Mouse (Mus musculus) CH12.LX (cell line): ENCODE measurements around the gene Rspry1. TPM values are rescaled to one million over a fixed set of nuclear protein-coding genes. Genes with fewer than 3 reads are reported as not detected.
A peak's percentile ranks its signal among the peaks of the same experiment; 100 is the strongest.

Experiments
- DNase-seq: peaks from one replicate; pipeline ENCODE4 v3.0.0-alpha.2; 2013; ENCODE audit errors: extremely low read depth
- H3K27ac ChIP-seq: 2 replicates; pipeline ENCODE4 v1.5.1; 2012; ENCODE audit warnings: low read depth, mild to moderate bottlenecking, control low read depth, moderate library complexity; ENCODE audit not compliant: insufficient read depth
- H3K27me3 ChIP-seq: replicated peaks from 2 replicates; pipeline ENCODE3; 2012; ENCODE audit warnings: inconsistent platforms
- H3K36me3 ChIP-seq, 2 experiments: replicated peaks in 1 of 2; 2 replicates each; pipeline versions ENCODE3 to v1.6.1; 2012; ENCODE audit warnings: inconsistent platforms in 1 of 2, low read length in 1 of 2, mild to moderate bottlenecking in 1 of 2, mixed read lengths in 1 of 2, moderate library complexity in 1 of 2; ENCODE audit not compliant: control insufficient read depth in 1 of 2, insufficient read depth in 1 of 2
- H3K4me1 ChIP-seq, 2 experiments: 2 replicates each; pipeline ENCODE4 v1.6.1; 2012; ENCODE audit warnings: inconsistent platforms in 1 of 2, moderate library complexity in 1 of 2; ENCODE audit not compliant: insufficient read depth in 2 of 2, control insufficient read depth in 1 of 2
- H3K4me2 ChIP-seq: 2 replicates; pipeline ENCODE4 v1.6.1; 2012; ENCODE audit warnings: low read depth, mild to moderate bottlenecking, control low read depth; ENCODE audit not compliant: poor library complexity, insufficient read depth, severe bottlenecking
- H3K4me3 ChIP-seq, 3 experiments: fragments of 150-350 bp in 1 of 3; sonication (generic) in 1 of 3; replicated peaks in 1 of 3; 2 replicates each; pipeline versions ENCODE3 to v1.5.1; 2011 to 2012; ENCODE audit warnings: low read depth in 2 of 3, low read length in 2 of 3, mild to moderate bottlenecking in 2 of 3, moderate library complexity in 2 of 3, control low read depth in 1 of 3, improper control_type of control experiment in 1 of 3, inconsistent platforms in 1 of 3, mixed read lengths in 1 of 3; ENCODE audit not compliant: poor library complexity in 1 of 3
- H3K79me2 ChIP-seq: replicated peaks from 2 replicates; pipeline ENCODE4 v1.6.1; 2012; ENCODE audit warnings: mild to moderate bottlenecking, moderate library complexity; ENCODE audit not compliant: control insufficient read depth, poor library complexity, insufficient read depth, severe bottlenecking; ENCODE audit errors: extremely low read depth
- H3K9ac ChIP-seq: 2 replicates; pipeline ENCODE4 v1.6.1; 2012; ENCODE audit warnings: low read depth, mild to moderate bottlenecking, control low read depth, moderate library complexity; ENCODE audit not compliant: insufficient read depth
- H3K9me3 ChIP-seq: replicated peaks from 2 replicates; pipeline ENCODE3; 2012; ENCODE audit warnings: low read length, inconsistent platforms, mixed read lengths
- CHD2 ChIP-seq: IDR thresholded peaks from 2 replicates; pipeline ENCODE4 v1.6.1; 2011; ENCODE audit warnings: low read length, improper control_type of control experiment
- CTCF ChIP-seq, 2 experiments: IDR thresholded peaks in 1 of 2; conservative IDR thresholded peaks in 1 of 2; 2 replicates each; pipeline ENCODE4 v1.5.1; 2011 to 2012; ENCODE audit warnings: low read depth in 2 of 2, low read length in 2 of 2, improper control_type of control experiment in 1 of 2, inconsistent platforms in 1 of 2, mild to moderate bottlenecking in 1 of 2, moderate library complexity in 1 of 2
- E2F4 ChIP-seq: IDR thresholded peaks from 2 replicates; pipeline ENCODE4 v1.6.1; 2011; ENCODE audit warnings: low read depth, low read length, improper control_type of control experiment; ENCODE audit not compliant: insufficient replicate concordance
- ETS1 ChIP-seq: conservative IDR thresholded peaks from 2 replicates; pipeline ENCODE4 v1.6.1; 2012; ENCODE audit warnings: low read depth, mild to moderate bottlenecking, inconsistent platforms, low read length, improper control_type of control experiment, moderate library complexity
- GABPA ChIP-seq: IDR thresholded peaks from 2 replicates; pipeline ENCODE4 v1.6.1; 2012; ENCODE audit warnings: low read depth, low read length, improper control_type of control experiment, inconsistent platforms; ENCODE audit not compliant: insufficient replicate concordance
- JUN ChIP-seq: IDR thresholded peaks from 2 replicates; pipeline ENCODE4 v1.6.1; 2011; ENCODE audit warnings: low read depth, mild to moderate bottlenecking, low read length, improper control_type of control experiment, moderate library complexity; ENCODE audit not compliant: insufficient read depth
- JUND ChIP-seq: conservative IDR thresholded peaks from 2 replicates; pipeline ENCODE4 v1.6.1; 2011; ENCODE audit warnings: low read depth, low read length, improper control_type of control experiment
- KAT2A ChIP-seq: IDR thresholded peaks from 2 replicates; pipeline ENCODE4 v1.6.1; 2012; ENCODE audit warnings: low read length, improper control_type of control experiment, inconsistent platforms; ENCODE audit not compliant: insufficient replicate concordance
- MAX ChIP-seq: IDR thresholded peaks from 2 replicates; pipeline ENCODE4 v1.6.1; 2011; ENCODE audit warnings: low read length, improper control_type of control experiment
- MYC ChIP-seq: IDR thresholded peaks from 2 replicates; pipeline ENCODE4 v1.6.1; 2011; ENCODE audit warnings: low read depth, mild to moderate bottlenecking, improper control_type of control experiment, low read length
- NELFE ChIP-seq: IDR thresholded peaks from 2 replicates; pipeline ENCODE4 v1.6.1; 2011; ENCODE audit warnings: low read depth, low read length, improper control_type of control experiment
- NRF1 ChIP-seq: IDR thresholded peaks from 2 replicates; pipeline ENCODE4 v1.6.1; 2014; ENCODE audit warnings: low read depth, mild to moderate bottlenecking, inconsistent platforms, low read length, improper control_type of control experiment, moderate library complexity
- PAX5 ChIP-seq: IDR thresholded peaks from 2 replicates; pipeline ENCODE4 v1.6.1; 2012; ENCODE audit warnings: low read length, inconsistent platforms, mixed read lengths
- POLR2A ChIP-seq: IDR thresholded peaks from 2 replicates; pipeline ENCODE4 v1.6.1; 2011; ENCODE audit warnings: low read depth, mild to moderate bottlenecking, improper control_type of control experiment, low read length
- POLR2AphosphoS2 ChIP-seq: IDR thresholded peaks from 2 replicates; pipeline ENCODE4 v1.6.1; 2011; ENCODE audit warnings: low read depth, low read length, improper control_type of control experiment
- RAD21 ChIP-seq: IDR thresholded peaks from 2 replicates; pipeline ENCODE4 v1.6.1; 2011; ENCODE audit warnings: low read depth, mild to moderate bottlenecking, low read length, improper control_type of control experiment, moderate library complexity
- SMC3 ChIP-seq: IDR thresholded peaks from 2 replicates; pipeline ENCODE4 v1.6.1; 2011; ENCODE audit warnings: low read depth, low read length, improper control_type of control experiment
- TBP ChIP-seq: conservative IDR thresholded peaks from 2 replicates; pipeline ENCODE4 v1.6.1; 2011; ENCODE audit warnings: low read depth, low read length, improper control_type of control experiment
- TCF12 ChIP-seq: IDR thresholded peaks from 2 replicates; pipeline ENCODE4 v1.6.1; 2014; ENCODE audit warnings: low read depth, mild to moderate bottlenecking, inconsistent platforms, low read length, improper control_type of control experiment
- USF1 ChIP-seq: IDR thresholded peaks from 2 replicates; pipeline ENCODE4 v1.6.1; 2014; ENCODE audit warnings: low read depth, mild to moderate bottlenecking, inconsistent platforms, low read length, improper control_type of control experiment
- USF2 ChIP-seq: conservative IDR thresholded peaks from 2 replicates; pipeline ENCODE4 v1.6.1; 2011; ENCODE audit warnings: low read depth, low read length, improper control_type of control experiment
- ZC3H11A ChIP-seq: IDR thresholded peaks from 2 replicates; pipeline ENCODE4 v1.6.1; 2012; ENCODE audit warnings: low read depth, mild to moderate bottlenecking, inconsistent platforms, low read length, improper control_type of control experiment
- ZMIZ1 ChIP-seq: IDR thresholded peaks from 2 replicates; pipeline ENCODE4 v1.6.1; 2012; ENCODE audit warnings: low read depth, mild to moderate bottlenecking, inconsistent platforms, low read length, improper control_type of control experiment
- ZNF384 ChIP-seq: IDR thresholded peaks from 2 replicates; pipeline ENCODE4 v1.6.1; 2012; ENCODE audit warnings: low read depth, low read length, improper control_type of control experiment, inconsistent platforms
- dilution Hi-C: fragments of 300-500 bp; cut with MboI; formaldehyde crosslinking; loops from 2 replicates; pipeline ENCODE4 v1.14.3; 2020; ENCODE audit warnings: low sequenced_read_pairs; ENCODE audit not compliant: extremely low pct_unique_long_range_greater_than_20kb, extremely low pct_ligation_motif_present
- in situ Hi-C: fragments of 300-500 bp; cut with MboI; formaldehyde crosslinking; loops from 3 replicates; pipeline ENCODE4 v1.14.3; 2019; ENCODE audit warnings: low sequenced_read_pairs, low pct_ligation_motif_present, low pct_unique_long_range_greater_than_20kb, mixed read lengths
- polyA plus RNA-seq: library from polyadenylated mRNA; unstranded; fragments of >175 nt; gene quantifications from 2 replicates; pipeline ENCODE4 v1.2.1, GENCODE M21; 2012; ENCODE audit warnings: low read depth; ENCODE audit not compliant: insufficient read length
- total RNA-seq, 2 experiments: library from RNA; depleted of rRNA; stranded (reverse); fragments of 300-350 nt in 1 of 2; fragments of >200 nt in 1 of 2; gene quantifications; 2 replicates each; pipeline ENCODE4 v1.2.3; 2012 to 2014

The Rspry1 gene
- total and polyA plus RNA-seq, 3 experiments, result 13.4 to 23.5 (median 18.0) TPM

- Histone ChIP-seq H3K9me3 (no peaks in the 10 kb centered on the region), H3K9ac (no peak overlapping the region), H3K36me3 (peaks cover 27 to 71% of the 10 kb centered on the region in 2 experiments), H3K27me3 (no peaks in the 10 kb centered on the region), H3K4me1 (no peaks in the 10 kb centered on the region), H3K4me3 (no peak overlapping the region), H3K27ac (no peak overlapping the region), H3K79me2 (peaks cover 22% of the 10 kb centered on the region), H3K4me2 (no peak overlapping the region)
- dilution Hi-C loops, result no loop called here
- TF ChIP-seq KAT2A (no peak), JUND (no peak)
- DNase-seq, result no peak
- in situ Hi-C loops, result loop anchor here (10.0 kb wide), 1 partner anchor 103 kb away; the partner anchor contains the start of gene Pllp
These were observed 10.0 kb upstream of the Rspry1 start for GRCm38 (mm10) chr8:94591691-94592090.

- Histone ChIP-seq H3K36me3 (peaks cover 11 to 58% of the 10 kb centered on the region in 2 experiments), H3K4me3 (no peak overlapping the region), H3K27me3 (no peaks in the 10 kb centered on the region), H3K4me1 (peaks cover 0 to 8% of the 10 kb centered on the region in 2 experiments; a peak in 1 of 4 replicates), H3K9me3 (no peaks in the 10 kb centered on the region), H3K4me2 (no peak overlapping the region), H3K27ac (no peak overlapping the region), H3K9ac (no peak overlapping the region), H3K79me2 (peaks cover 45% of the 10 kb centered on the region)
- in situ Hi-C loops (loop anchor here (10.0 kb wide), 1 partner anchor 101 kb away; the partner anchor contains the start of gene Pllp), dilution Hi-C loops (no loop called here)
- DNase-seq, result peak; percentile 12
- TF ChIP-seq CTCF (conservative IDR thresholded peaks at IDR 0.05 in 1 of 2, IDR thresholded peaks at IDR 0.05 in 1 of 2; ENCODE audit: low read depth in 2 of 2, low read length in 2 of 2) (peak in 1 of 2 experiments; percentile 59; a peak in 3 of 4 replicates), SMC3 (peak; percentile 53), MYC (no peak), E2F4 (no peak), MAX (no peak), RAD21 (peak; percentile 45)
- TF ChIP-seq, all 38 proteins: peak for 3
These were observed 7.5 kb upstream of the Rspry1 start for GRCm38 (mm10) chr8:94594211-94594610.

GRCm38 (mm10) chr8:94600478-94600877 is 1.3 kb upstream of the Rspry1 start:
- in situ Hi-C loops, result no loop called here
- peak overlapping the region; percentile 81 for H3K9ac ChIP-seq
- H3K4me1 ChIP-seq, result peaks cover 0 to 24% of the 10 kb centered on the region in 2 experiments; a peak in 2 of 4 replicates
- H3K9me3 ChIP-seq, result no peaks in the 10 kb centered on the region
- no peak for TF ChIP-seq POLR2AphosphoS2
- no peak for TF ChIP-seq NELFE
- TF ChIP-seq KAT2A, result no peak
- no peak for TF ChIP-seq USF2
- no peak for TF ChIP-seq CHD2
- TF ChIP-seq TBP, result no peak
- no peak for TF ChIP-seq PAX5
- no peak for TF ChIP-seq POLR2A
- TF ChIP-seq ZC3H11A, result no peak
- TF ChIP-seq NRF1, result no peak
- TF ChIP-seq ZNF384, result no peak
- no peak for TF ChIP-seq ETS1
- no peak for TF ChIP-seq ZMIZ1
- no peak for TF ChIP-seq JUN
- no peak for TF ChIP-seq GABPA
- TF ChIP-seq TCF12, result no peak
- TF ChIP-seq USF1, result no peak
- TF ChIP-seq, all 38 proteins: peak for 0
- H3K27me3 ChIP-seq, result no peaks in the 10 kb centered on the region
- H3K79me2 ChIP-seq, result peaks cover 47% of the 10 kb centered on the region
- peak; percentile 8 for DNase-seq
- H3K4me3 ChIP-seq, result peak overlapping the region; percentile 82 to 99 (median 93)
- peaks cover 0 to 21% of the 10 kb centered on the region in 2 experiments for H3K36me3 ChIP-seq
- H3K27ac ChIP-seq, result no peak overlapping the region
- peak overlapping the region; percentile 99 for H3K4me2 ChIP-seq
- dilution Hi-C loops, result no loop called here
